Mouse (Mus musculus) mouse embryonic stem cell (cell line): ENCODE measurements around the gene Cyp2b9.
"Not testable (repeated sequence)": the region's sequence is repeated elsewhere in the genome, so short reads cannot be mapped to it uniquely, and the experiment has no call there.

Source experiments
- in situ Hi-C, 2 experiments: fragments of 300-500 bp; cut with MboI; formaldehyde crosslinking; loops; 1 replicate in 1 of 2; 3 replicates in 1 of 2; pipeline ENCODE4 v1.14.3; 2019 to 2020; ENCODE audit warnings: low sequenced_read_pairs in 2 of 2, low pct_unique_long_range_greater_than_20kb in 1 of 2, mixed read lengths in 1 of 2; ENCODE audit not compliant: unreplicated experiment in 1 of 2

The Cyp2b9 gene

DNA sequence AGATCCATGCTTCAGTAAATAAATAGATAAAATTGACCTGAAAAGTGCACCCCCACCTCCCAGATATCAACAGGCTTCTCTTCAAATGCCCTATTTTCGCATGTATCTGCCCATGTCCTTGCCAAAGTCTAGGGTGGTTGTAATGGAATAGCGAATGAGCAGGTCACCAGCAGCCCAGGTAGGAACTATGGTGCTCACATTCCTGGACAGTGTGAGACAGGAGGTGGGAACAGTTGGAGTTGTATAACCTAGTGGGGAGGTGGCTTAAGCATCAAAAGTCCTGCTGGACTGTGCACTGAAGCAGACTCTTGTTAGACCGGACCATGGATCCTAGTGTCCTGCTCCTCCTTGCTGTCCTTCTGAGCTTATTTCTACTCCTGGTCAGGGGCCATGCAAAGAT lies at the start of gene Cyp2b9:
Gene Cyp2b9, plus strand, starts transcription at position 301 of the 400 bp plus-strand sequence.
- in situ Hi-C loops, result not testable (repeated sequence)

DNA sequence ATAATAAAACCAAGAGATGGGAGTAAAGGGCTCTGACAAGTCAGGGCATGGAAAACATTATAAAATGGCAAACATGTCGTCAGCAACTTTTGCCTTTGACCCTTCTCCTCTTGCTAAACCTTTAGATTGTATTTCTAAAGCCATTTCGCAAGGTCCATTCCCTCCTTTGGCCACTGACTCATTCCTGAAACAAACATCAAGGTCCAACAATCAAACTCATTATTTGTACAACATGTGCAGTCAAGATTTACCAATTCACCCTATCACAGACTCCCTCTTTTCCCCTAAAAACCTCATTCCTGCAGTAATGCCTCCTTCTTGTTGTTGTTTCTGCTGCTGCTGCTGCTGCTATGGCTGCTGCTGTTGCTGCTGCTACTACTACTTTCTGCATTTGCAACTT lies 33.6 kb upstream of the Cyp2b9 start:
- in situ Hi-C loops, result not testable (repeated sequence)

DNA sequence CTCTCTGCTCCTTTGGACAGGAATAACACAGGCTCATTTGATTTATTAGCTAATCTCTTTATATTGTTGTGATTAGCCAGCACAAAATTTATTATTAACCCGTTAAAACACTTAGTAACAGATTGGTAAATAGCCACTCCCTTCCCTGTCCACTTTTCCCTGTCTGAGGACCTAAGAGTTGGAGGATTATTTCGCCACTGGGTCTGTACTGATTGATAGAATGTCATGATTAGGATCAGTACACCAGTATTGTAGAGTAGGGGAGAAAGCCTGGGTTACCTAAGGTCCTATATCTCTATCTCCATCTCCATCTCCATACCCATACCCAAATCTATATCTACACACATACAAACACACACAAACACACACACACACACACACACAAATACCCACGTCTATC lies 29.6 kb upstream of the Cyp2b9 start:
- in situ Hi-C loops, result not testable (repeated sequence)

DNA sequence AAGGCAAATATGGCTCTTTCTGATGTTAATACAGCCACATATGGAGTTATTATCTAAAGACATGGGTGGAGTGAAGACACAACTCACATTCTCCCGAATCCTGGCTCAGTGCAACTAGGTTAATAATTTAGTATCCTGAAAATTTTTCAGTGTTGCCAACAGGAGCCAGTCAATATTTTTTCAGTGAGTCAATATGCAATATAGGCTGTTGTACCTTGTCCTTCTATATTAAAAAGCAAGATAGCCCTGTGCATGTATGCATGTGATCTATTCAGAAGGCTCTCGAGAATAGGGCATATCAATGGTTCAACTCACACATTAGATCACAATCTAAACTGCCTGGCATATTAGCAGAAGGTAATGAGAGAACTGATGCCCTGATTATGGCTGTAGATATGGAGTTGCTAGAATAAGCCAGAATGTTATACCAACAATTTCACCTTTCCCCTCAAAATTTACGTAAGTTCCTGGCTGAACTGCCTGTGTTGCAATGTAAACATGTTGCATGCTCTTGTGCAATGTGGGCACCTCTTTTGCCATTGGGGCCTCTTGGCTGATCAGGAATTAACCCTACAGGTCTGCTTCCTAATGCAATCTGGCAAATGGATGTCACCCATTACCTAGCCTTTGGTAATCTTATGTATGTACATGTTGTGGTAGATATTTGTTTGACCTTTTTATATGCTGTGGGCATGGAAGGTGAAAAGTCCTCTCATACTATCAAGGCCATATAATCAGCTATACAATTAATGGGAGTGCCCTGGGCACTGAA lies 4.3 kb upstream of the Cyp2b9 start:
- in situ Hi-C loops, result not testable (repeated sequence)

DNA sequence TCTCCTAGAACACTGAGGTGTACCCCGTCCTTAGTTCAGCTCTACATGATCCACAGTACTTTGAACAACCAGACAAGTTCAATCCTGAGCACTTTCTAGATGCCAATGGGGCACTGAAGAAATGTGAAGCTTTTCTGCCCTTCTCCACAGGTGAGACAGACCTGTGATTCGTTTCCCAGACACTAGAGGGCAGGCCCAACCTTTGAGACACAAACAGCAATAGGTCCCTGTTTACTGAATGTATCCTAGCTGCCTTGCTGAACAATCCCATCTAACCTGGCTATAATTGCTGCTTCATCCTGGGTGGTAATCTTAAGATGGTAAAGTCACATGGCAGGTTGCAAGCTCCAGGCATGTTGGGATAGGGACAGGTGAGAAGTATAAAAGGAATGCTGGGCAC lies 27.9 kb downstream of the Cyp2b9 start:
- in situ Hi-C loops, result no loop called here

DNA sequence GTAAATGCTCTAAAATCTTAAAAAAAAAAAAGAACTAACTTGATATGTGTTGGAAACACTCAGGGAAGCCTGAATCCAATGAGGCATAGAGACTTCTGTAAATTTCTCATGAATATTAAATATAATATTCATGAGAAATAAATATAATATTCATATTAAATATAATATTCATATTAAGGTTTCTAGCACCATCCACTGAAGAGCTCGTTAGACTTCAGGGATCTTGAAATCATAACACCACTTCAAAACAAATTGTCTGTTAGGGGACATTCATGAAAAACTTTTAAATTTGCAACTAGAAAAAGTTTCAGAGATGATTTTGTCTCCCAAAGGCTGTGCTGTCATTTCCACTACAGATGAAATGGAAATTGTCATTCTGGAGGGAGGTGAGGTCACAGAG lies 86.8 kb downstream of the Cyp2b9 start, which contains the start of gene Vmn1r184:
Gene Vmn1r184, plus strand, starts transcription at position 301 of the 400 bp plus-strand sequence.
- in situ Hi-C loops, result loop anchor here in 1 of 2 experiments (5.0 kb wide), 1 partner anchor 357 kb away; the partner anchor contains the start of gene Vmn1r185
